Mouse (Mus musculus): ENCODE results near the gene Bcl10. TPM values are rescaled to one million over a fixed set of nuclear protein-coding genes. Genes with fewer than 3 reads are reported as not detected.

Gene Bcl10
- polyA plus RNA-seq, 1 experiment from 2014 or later = 38.6 TPM

DNA sequence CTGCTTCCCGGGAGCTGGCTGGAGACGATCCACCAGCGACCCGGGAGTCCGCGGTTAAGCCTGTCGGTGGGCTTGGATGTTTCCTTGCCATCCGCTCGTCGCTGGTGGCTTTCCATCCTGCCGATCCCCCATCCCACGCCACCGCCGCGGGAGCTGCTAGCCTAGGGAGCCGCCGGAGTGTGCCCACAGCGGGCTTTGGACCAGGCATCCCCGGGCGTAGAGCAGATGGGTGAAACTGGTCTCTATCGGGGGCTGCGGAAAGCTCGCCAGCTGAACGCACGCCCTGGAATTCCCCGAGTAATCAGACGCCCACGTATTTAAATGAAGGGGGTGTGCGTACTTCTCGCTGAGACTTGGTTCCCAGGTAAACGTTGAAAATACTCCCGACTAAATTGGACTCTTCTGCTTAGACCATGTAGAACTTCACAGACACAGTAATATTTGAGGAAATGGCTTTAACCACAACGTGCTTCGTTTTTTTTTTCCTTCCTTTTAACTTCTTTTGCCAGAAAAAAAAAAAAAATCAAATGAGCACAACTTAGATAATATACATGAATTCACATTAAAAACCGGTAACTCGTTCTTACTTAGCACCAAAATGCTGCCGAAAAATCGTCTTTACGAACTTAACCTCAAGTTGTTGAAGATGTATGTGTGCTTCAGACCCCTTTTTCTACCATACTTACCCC, 2.2 kb downstream of the Bcl10 start:
- peak overlapping the region; percentile 90 for H3K4me3 ChIP-seq (replicated peaks; ENCODE audit: low read length)
- H3K9me3 ChIP-seq (ENCODE audit: control insufficient read depth, low read length) = no peaks in the 10 kb centered on the region
- peak overlapping the region; percentile 61 for H3K4me2 ChIP-seq (ENCODE audit: low read length)
- 4% methylated on average over 39 of the region's 39 CpGs for WGBS
- peaks cover 11% of the 10 kb centered on the region for H3K4me1 ChIP-seq (replicated peaks; ENCODE audit: control insufficient read depth, insufficient read depth, low read length)
- 0 out of 2 replicates have a peak, but pooled peaks cover 4% of the 10 kb centered on the region for H3K27me3 ChIP-seq (replicated peaks; ENCODE audit: control insufficient read depth, insufficient read depth, low read length)
- peak overlapping the region; percentile 83 for H3K9ac ChIP-seq (replicated peaks; ENCODE audit: low read depth, low read length)
- H3K27ac ChIP-seq (ENCODE audit: low read length) = peak overlapping the region; percentile 92
- peak; percentile 14; the same call in 1 of the 2 replicates for ATAC-seq
- H3K36me3 ChIP-seq (ENCODE audit: control insufficient read depth, insufficient read depth) = no peaks in the 10 kb centered on the region

DNA sequence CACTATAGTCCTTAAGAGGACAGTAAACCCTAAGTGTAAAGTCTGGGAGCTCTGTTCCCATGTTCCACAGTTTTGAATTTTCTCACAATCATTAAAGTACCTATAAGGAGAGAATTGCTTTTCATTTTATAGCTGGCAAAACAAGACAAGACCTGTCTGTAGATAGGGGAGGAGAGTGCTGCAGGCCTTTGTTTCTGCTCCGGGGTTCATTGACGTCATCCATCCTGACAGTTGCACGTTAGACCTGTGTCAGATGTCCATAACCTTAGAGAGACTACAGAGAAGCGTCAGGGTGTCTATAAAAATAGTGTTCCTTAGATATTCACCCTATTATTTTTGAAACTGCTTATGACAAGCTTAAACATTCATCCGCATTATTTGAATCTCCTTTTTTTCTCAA, 2.9 kb downstream of the Bcl10 start:
- peak overlapping the region; percentile 90 for H3K4me3 ChIP-seq (replicated peaks; ENCODE audit: low read length)
- ATAC-seq = no peak
- WGBS = 71% methylated on average over 5 of the region's 5 CpGs

DNA sequence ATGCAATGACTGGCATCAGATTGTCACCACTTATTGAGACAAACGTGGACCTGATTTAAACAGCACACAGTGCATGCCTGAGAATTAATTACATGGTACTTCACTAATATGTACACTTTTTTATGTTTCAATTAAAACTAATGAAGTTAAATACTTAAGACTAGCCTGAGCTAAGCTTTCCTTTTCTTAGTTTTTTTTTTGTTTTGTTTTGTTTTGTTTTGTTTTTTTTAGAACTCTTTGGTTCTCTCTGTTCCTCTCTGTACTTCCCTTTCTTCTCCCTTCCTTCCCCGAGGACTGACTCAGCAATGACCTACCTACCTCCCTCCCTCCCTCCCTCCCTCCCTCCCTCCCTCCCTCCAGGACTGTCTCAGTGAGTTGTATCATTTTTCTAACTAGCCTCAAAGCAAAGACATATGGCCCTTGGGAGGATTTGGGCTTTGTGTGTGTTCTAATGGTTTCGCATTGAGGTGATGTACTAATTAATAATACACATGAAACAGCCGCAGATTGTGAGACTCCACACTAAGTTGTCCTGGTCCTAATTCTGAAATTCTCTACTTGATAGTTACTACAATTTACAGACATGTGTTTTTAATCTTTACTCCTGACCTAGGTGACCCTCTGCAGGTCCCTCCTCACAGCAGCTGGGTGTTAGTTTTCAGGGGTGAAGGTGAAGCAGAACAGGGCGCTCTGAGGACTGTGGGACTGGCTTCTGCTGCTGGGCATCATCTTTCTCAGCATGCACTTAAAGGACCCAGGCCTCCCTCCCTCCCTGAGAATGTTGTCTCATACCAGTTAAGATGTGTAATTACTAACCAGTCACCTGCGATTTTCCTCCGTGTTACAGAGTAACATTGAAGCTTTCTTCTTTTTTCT, 7.2 kb downstream of the Bcl10 start:
- Histone ChIP-seq H3K4me3 (replicated peaks; ENCODE audit: low read length) (no peak overlapping the region), H3K27me3 (replicated peaks; ENCODE audit: control insufficient read depth, insufficient read depth, low read length) (no peaks in the 10 kb centered on the region), H3K27ac (ENCODE audit: low read length) (no peak overlapping the region), H3K9me3 (ENCODE audit: control insufficient read depth, low read length) (no peaks in the 10 kb centered on the region), H3K9ac (replicated peaks; ENCODE audit: low read depth, low read length) (no peak overlapping the region), H3K4me1 (replicated peaks; ENCODE audit: control insufficient read depth, insufficient read depth, low read length) (peaks cover 11% of the 10 kb centered on the region), H3K36me3 (ENCODE audit: control insufficient read depth, insufficient read depth) (peaks cover 3% of the 10 kb centered on the region; the same call in 1 of the 2 replicates), H3K4me2 (ENCODE audit: low read length) (no peak overlapping the region)
- ATAC-seq = no peak
- WGBS = 68% methylated on average over 7 of the region's 7 CpGs

More for the DNA sequence above, 2.9 kb downstream of the Bcl10 start:
- peak overlapping the region; percentile 61 for H3K4me2 ChIP-seq (ENCODE audit: low read length)
- no peaks in the 10 kb centered on the region for H3K36me3 ChIP-seq (ENCODE audit: control insufficient read depth, insufficient read depth)
- 0 out of 2 replicates have a peak, but pooled peaks cover 4% of the 10 kb centered on the region for H3K27me3 ChIP-seq (replicated peaks; ENCODE audit: control insufficient read depth, insufficient read depth, low read length)
- 0 out of 2 replicates have a peak overlapping the region, but pooled peaks have one; percentile 15 for H3K9ac ChIP-seq (replicated peaks; ENCODE audit: low read depth, low read length)
- H3K27ac ChIP-seq (ENCODE audit: low read length) = no peak overlapping the region
- H3K9me3 ChIP-seq (ENCODE audit: control insufficient read depth, low read length) = no peaks in the 10 kb centered on the region
- peaks cover 11% of the 10 kb centered on the region for H3K4me1 ChIP-seq (replicated peaks; ENCODE audit: control insufficient read depth, insufficient read depth, low read length)

DNA sequence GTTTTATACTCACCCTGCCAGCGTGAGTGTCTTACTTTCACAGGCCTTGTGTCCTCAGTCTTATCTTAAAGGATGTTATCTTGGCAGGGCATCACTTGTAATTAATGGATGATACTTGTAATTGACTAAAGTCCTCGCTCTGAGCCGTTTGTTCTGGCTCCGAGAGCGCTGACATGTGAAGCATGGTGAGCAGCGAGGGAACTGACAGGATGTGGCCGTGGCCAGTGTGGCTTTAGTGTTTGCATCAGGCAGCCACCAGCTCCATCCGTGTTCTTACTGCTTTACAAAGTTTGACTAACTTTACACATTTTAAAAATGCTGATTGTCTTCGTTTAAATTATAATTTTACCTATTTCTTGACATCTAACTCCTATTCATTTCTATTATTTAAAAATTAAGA, 11.2 kb downstream of the Bcl10 start:
- Histone ChIP-seq H3K9ac (replicated peaks; ENCODE audit: low read depth, low read length) (no peak overlapping the region), H3K4me2 (ENCODE audit: low read length) (no peak overlapping the region), H3K27ac (ENCODE audit: low read length) (no peak overlapping the region), H3K4me3 (replicated peaks; ENCODE audit: low read length) (no peak overlapping the region), H3K9me3 (ENCODE audit: control insufficient read depth, low read length) (no peaks in the 10 kb centered on the region), H3K27me3 (replicated peaks; ENCODE audit: control insufficient read depth, insufficient read depth, low read length) (no peaks in the 10 kb centered on the region), H3K36me3 (ENCODE audit: control insufficient read depth, insufficient read depth) (peaks cover 3% of the 10 kb centered on the region; the same call in 1 of the 2 replicates), H3K4me1 (replicated peaks; ENCODE audit: control insufficient read depth, insufficient read depth, low read length) (peaks cover 6% of the 10 kb centered on the region)
- 86% methylated on average over 9 of the region's 9 CpGs for WGBS
- no peak for ATAC-seq

DNA sequence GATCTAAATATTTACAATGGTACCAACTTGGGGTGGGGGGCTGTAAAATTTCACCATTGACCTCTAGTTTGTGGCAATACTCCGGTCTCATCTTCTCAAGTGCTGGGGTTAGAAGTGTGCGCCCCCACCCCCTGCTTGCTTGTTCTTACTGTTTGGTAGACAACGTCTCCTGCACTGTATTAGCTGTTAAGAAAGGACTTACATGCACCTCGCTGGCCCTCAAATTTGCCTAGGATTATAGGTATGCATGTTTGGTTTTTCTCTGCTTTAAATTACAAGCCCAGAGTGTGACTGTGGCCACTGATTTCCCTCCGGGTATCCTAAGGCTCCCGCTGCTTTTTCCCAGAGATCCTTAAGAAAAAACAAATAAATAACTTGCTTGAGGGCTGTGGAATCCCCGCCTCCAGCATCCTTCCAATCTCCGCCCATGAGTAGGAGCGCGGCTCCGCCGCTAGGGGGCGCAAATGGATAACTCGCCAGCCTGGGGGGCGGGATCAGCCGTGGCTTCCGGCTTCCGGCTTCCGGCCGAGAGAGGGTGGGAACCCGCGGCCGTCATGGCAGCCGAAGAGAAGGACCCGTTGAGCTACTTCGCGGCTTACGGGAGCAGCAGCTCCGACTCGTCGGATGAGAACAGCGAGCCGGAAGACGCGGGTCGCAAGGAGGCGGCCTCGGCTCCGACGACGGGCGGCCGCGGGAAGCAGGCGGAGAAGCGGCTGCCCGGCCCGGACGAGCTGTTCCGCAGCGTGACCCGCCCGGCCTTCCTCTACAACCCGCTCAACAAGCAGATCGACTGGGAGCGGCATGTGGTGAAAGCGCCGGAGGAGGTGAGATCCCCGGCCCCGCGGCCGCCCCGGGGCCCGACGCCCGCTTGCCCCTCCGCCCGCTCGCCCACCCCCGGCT, 15.2 kb downstream of the Bcl10 start, which contains the start of gene 2410004B18Rik:
TSS of gene 2410004B18Rik (plus strand) at position 510 of the 900 bp plus-strand sequence.
- peak; percentile 97 for ATAC-seq
- peaks cover 7% of the 10 kb centered on the region for H3K36me3 ChIP-seq (ENCODE audit: control insufficient read depth, insufficient read depth)
- H3K4me1 ChIP-seq (replicated peaks; ENCODE audit: control insufficient read depth, insufficient read depth, low read length) = peaks cover 35% of the 10 kb centered on the region
- no peaks in the 10 kb centered on the region for H3K9me3 ChIP-seq (ENCODE audit: control insufficient read depth, low read length)
- peak within 1 kb of the TSS; percentile 82 for H3K4me2 ChIP-seq (ENCODE audit: low read length)
- peak within 1 kb of the TSS; percentile 75 for H3K27ac ChIP-seq (ENCODE audit: low read length)
- H3K9ac ChIP-seq (replicated peaks; ENCODE audit: low read depth, low read length) = peak within 1 kb of the TSS; percentile 94
- H3K4me3 ChIP-seq (replicated peaks; ENCODE audit: low read length) = peak within 1 kb of the TSS; percentile 92
- no peaks in the 10 kb centered on the region for H3K27me3 ChIP-seq (replicated peaks; ENCODE audit: control insufficient read depth, insufficient read depth, low read length)
- WGBS = 1% methylated on average over 63 of the region's 70 CpGs

DNA sequence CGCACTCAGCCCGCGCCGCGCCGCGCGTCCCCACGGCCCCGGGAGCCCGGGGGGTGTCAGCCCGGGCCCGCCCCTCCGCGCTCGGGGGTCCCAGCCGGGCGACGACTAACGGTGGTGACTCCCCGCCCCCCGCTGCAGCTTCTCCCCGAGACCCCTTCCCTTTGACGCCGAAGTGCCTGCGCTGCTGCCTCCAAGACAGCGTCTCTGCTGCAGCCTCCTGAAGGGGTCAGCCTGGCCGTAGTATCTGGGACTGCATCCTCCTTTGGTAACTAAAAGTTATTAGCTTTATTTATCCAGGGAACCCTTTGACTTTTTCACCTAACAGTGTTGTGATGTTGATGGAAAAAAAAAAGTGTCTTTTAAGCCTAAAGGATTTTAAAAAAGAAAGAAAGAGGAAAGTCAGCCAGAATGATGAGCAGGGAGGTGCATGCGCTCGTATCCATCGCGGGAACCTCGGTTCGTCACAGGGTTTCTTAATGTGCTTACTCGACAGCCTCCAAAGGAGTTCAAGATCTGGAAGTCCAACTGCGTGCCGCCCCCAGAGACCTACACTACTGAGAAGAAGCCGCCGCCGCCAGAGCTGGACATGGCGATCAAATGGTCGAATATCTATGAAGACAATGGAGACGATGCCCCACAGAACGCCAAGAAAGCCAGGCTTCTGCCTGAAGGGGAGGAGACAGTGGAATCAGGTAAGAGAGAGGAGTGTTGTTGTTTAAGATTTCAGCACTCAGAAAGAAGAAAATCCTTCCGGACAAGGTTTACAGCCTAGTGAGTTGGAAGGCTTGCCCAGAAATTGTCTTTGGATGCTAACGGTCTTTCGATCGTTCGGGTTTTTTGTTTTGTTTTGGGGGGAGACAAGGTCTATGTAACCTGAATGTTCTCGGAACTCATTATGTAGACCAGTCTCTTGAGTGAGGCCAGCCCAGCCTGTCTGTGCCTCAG, 16.1 kb downstream of the Bcl10 start:
- ATAC-seq = no peak
- no peaks in the 10 kb centered on the region for H3K27me3 ChIP-seq (replicated peaks; ENCODE audit: control insufficient read depth, insufficient read depth, low read length)
- peaks cover 5% of the 10 kb centered on the region for H3K36me3 ChIP-seq (ENCODE audit: control insufficient read depth, insufficient read depth)
- H3K4me2 ChIP-seq (ENCODE audit: low read length) = peak overlapping the region; percentile 82
- H3K9ac ChIP-seq (replicated peaks; ENCODE audit: low read depth, low read length) = peak overlapping the region; percentile 94
- H3K4me3 ChIP-seq (replicated peaks; ENCODE audit: low read length) = peak overlapping the region; percentile 92
- 15% methylated on average over 50 of the region's 50 CpGs for WGBS
- peaks cover 36% of the 10 kb centered on the region for H3K4me1 ChIP-seq (replicated peaks; ENCODE audit: control insufficient read depth, insufficient read depth, low read length)
- H3K27ac ChIP-seq (ENCODE audit: low read length) = peak overlapping the region; percentile 75
- H3K9me3 ChIP-seq (ENCODE audit: control insufficient read depth, low read length) = no peaks in the 10 kb centered on the region

DNA sequence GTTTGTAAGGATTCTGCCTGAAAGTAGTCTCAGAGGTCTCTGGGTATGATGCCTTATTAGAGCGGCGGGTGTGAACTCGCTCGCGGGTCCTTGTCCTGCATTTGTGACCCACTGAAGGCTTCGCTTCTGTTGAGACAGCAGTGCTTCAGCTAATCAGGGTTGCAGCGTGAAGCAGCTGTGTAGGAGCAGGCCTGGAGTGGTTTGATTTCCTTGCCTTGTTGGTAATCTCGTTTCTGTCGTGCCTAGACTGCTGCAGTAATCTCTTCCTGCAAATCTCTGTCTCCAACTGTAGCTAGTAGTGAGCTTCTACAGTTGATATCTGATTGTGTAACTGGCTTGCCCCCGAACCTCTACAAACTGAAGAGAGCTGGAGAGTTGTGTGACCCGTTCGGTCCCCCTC, 16.8 kb downstream of the Bcl10 start:
- no peaks in the 10 kb centered on the region for H3K27me3 ChIP-seq (replicated peaks; ENCODE audit: control insufficient read depth, insufficient read depth, low read length)
- H3K27ac ChIP-seq (ENCODE audit: low read length) = no peak overlapping the region
- no peak overlapping the region for H3K9ac ChIP-seq (replicated peaks; ENCODE audit: low read depth, low read length)
- H3K4me2 ChIP-seq (ENCODE audit: low read length) = peak overlapping the region; percentile 82
- no peak overlapping the region for H3K4me3 ChIP-seq (replicated peaks; ENCODE audit: low read length)
- H3K4me1 ChIP-seq (replicated peaks; ENCODE audit: control insufficient read depth, insufficient read depth, low read length) = peaks cover 36% of the 10 kb centered on the region
- peaks cover 6% of the 10 kb centered on the region for H3K36me3 ChIP-seq (ENCODE audit: control insufficient read depth, insufficient read depth)
- WGBS = 84% methylated on average over 12 of the region's 12 CpGs
- H3K9me3 ChIP-seq (ENCODE audit: control insufficient read depth, low read length) = no peaks in the 10 kb centered on the region
- ATAC-seq = no peak

DNA sequence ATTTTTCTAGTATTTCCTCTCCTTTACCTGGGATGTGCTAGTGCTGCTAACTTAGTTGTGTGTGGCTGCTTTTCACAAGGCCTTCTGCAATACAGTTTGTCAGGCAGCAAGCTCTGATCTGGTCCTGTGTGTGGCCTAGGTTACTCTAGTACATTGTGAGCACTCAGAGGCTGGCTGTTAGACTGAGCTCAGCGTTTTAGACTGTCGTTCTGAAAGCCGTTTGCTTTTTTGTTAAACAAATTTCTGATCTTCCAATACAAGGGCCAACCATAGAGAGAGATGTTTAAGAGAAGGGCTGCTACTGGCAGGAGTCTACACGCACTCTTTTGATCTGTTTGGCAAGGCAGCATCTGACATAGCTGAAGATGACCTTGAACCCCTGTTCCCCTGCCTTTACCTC, 17.4 kb downstream of the Bcl10 start:
- Histone ChIP-seq H3K4me1 (replicated peaks; ENCODE audit: control insufficient read depth, insufficient read depth, low read length) (peaks cover 36% of the 10 kb centered on the region), H3K9me3 (ENCODE audit: control insufficient read depth, low read length) (no peaks in the 10 kb centered on the region), H3K27ac (ENCODE audit: low read length) (no peak overlapping the region), H3K27me3 (replicated peaks; ENCODE audit: control insufficient read depth, insufficient read depth, low read length) (no peaks in the 10 kb centered on the region), H3K36me3 (ENCODE audit: control insufficient read depth, insufficient read depth) (peaks cover 11% of the 10 kb centered on the region), H3K4me2 (ENCODE audit: low read length) (no peak overlapping the region), H3K4me3 (replicated peaks; ENCODE audit: low read length) (no peak overlapping the region), H3K9ac (replicated peaks; ENCODE audit: low read depth, low read length) (no peak overlapping the region)
- ATAC-seq = no peak
- 80% methylated on average over 4 of the region's 4 CpGs for WGBS

All from forebrain, embryonic 16.5 days (tissue).